Mouse (Mus musculus) intestine, embryonic 15.5 days (tissue): ENCODE data around the gene Galnt4. TPM values are rescaled to one million over a fixed set of nuclear protein-coding genes. Genes with fewer than 3 reads are reported as not detected.

ENCODE experiments used
- ATAC-seq: fragments of 200-750 bp; cut with Nextera tagmentation; 2 replicates; pipeline ENCODE4 v1.8.0; 2017; ENCODE audit warnings: moderate TSS enrichment, moderate library complexity
- H3K27ac ChIP-seq: fragments of 300-500 bp; sonication (generic); 2 replicates; pipeline ENCODE4 v1.5.1; 2015; ENCODE audit warnings: mild to moderate bottlenecking, inconsistent platforms
- H3K27me3 ChIP-seq: fragments of 300-500 bp; sonication (generic); replicated peaks from 2 replicates; pipeline ENCODE4 v1.6.1; 2015; ENCODE audit warnings: inconsistent platforms
- H3K36me3 ChIP-seq: fragments of 300-500 bp; sonication (generic); 2 replicates; pipeline ENCODE4 v1.6.1; 2015; ENCODE audit warnings: inconsistent platforms
- H3K4me1 ChIP-seq: fragments of 300-500 bp; sonication (generic); replicated peaks from 2 replicates; pipeline ENCODE4 v1.6.1; 2015; ENCODE audit warnings: inconsistent platforms
- H3K4me2 ChIP-seq: fragments of 300-500 bp; sonication (generic); replicated peaks from 2 replicates; pipeline ENCODE4 v1.6.1; 2015; ENCODE audit warnings: mild to moderate bottlenecking, inconsistent platforms
- H3K4me3 ChIP-seq: fragments of 300-500 bp; sonication (generic); replicated peaks from 2 replicates; pipeline ENCODE4 v1.5.1; 2015; ENCODE audit warnings: inconsistent platforms
- H3K9ac ChIP-seq: fragments of 300-500 bp; sonication (generic); 2 replicates; pipeline ENCODE4 v1.6.1; 2015; ENCODE audit warnings: inconsistent platforms
- H3K9me3 ChIP-seq: fragments of 300-500 bp; sonication (generic); 2 replicates; pipeline ENCODE4 v1.6.1; 2016; ENCODE audit warnings: inconsistent platforms
- WGBS: fragments of 180-500 bp; shearing (Covaris S2); methylation state at CpG from one replicate; pipeline ENCODE4 v1.1.7; 2015; 5-methylcytosine and 5-hydroxymethylcytosine counted together
- polyA plus RNA-seq: library from polyadenylated mRNA; unstranded; fragments of >200 nt; fragmentation: Nextera tagmentation; extraction: Ambion mirVana; gene quantifications from 2 replicates; pipeline ENCODE4 v1.2.1, GENCODE M21; 2015

Galnt4 gene
- polyA plus RNA-seq, 1 experiment from 2014 or later: 21.7 TPM

DNA sequence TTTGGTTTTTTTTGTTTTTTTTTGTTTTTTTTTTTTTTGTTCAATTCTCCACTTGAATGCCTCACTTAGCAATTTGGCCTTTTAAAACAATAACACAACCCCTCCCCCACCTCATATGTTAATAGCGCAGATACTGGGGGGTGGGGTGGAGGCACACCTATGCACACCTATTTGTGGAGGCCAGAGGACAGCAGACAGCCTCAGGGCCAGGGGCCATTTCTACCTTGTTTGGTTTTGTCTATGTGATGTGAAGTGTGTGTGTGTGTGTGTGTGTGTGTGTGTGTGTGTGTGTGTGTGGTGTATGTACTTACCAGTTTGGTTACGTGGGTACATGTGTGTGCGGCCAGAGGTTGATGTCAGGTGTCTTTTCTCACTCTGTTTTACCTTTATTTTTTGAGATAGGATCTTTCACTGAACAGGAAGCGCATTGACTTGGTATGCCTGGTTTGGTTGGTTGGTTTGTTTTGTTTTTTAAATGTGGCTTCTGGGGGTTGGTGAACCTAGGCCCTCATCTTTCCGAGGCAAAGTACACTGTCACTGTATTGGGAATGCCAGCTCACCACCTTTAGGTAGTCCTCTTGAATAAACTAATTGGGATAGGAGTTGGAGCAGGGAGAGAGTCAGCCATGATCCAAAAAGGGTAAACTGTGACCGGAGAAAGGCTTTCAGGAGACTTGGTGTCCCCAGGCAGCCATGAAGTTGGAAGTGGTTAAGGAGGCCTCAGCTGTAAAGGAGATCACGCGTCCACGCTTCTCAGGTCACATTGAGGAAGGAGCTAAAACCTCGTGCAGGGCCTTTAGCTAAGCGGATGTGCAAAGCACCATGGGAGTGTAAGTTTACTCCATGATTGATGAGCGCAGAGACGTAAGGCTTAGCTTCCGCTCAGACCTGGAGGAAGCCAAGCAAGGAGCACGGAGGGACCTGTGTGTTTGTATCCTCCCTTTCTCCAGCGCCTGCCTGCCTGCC lies 9.0 kb downstream of the Galnt4 start:
- 0 out of 2 replicates have a peak overlapping the region, but pooled peaks have one; percentile 9 for H3K4me2 ChIP-seq
- H3K9ac ChIP-seq: no peak overlapping the region
- 72% methylated on average over 16 of the region's 16 CpGs for WGBS
- H3K36me3 ChIP-seq: no peaks in the 10 kb centered on the region
- no peak; the same call in 1 of the 2 replicates for ATAC-seq
- no peaks in the 10 kb centered on the region for H3K9me3 ChIP-seq
- H3K27ac ChIP-seq: peak overlapping the region; percentile 73
- H3K4me3 ChIP-seq: no peak overlapping the region
- no peaks in the 10 kb centered on the region for H3K27me3 ChIP-seq
- H3K4me1 ChIP-seq: peaks cover 33% of the 10 kb centered on the region

DNA sequence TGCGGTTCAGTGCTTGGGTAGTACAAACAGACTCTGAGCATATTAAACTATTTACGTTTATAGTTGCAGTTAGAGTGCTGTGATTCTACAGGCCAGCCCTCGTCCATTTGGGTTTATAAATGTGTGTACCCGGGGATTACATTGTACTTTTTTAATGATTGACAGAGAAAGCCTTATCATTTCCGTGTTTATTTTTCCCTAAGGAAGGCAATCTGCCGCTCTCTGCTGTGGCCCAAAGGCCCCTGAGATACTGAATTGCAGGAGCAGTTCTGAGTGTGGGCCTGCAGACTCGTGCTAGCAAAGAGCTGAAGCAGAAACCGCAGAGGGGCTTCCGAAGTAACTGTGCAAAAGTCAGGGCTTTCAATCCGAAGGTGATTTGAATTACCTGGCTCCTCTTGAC lies 9.9 kb downstream of the Galnt4 start:
- Histone ChIP-seq H3K36me3 (no peaks in the 10 kb centered on the region), H3K27ac (peak overlapping the region; percentile 81), H3K9ac (no peak overlapping the region), H3K4me1 (peaks cover 33% of the 10 kb centered on the region), H3K9me3 (no peaks in the 10 kb centered on the region), H3K4me2 (no peak overlapping the region; the same call in 1 of the 2 replicates), H3K4me3 (no peak overlapping the region), H3K27me3 (no peaks in the 10 kb centered on the region)
- WGBS: 37% methylated on average over 10 of the region's 10 CpGs
- peak; percentile 56 for ATAC-seq

DNA sequence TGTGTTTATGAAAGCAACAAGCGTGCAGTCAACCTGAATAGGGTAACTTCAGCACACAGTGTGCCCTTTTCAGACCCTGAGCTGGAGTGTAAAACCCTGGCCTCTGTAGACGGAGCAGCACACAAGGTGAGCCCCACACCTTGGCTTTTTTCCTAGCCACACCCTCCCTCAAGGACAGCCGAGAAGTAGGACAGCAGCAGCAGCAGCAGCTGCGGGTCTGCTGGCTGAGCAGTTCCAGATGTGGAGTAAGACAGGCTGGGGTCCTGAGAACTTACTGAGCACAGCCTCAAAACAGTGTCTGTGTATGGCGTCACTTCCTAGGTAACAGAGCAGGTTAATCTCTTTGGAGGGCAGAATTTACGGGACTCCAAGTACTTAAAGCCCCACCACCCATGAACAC lies 10.7 kb downstream of the Galnt4 start:
- H3K4me3 ChIP-seq: no peak overlapping the region
- no peak overlapping the region for H3K9ac ChIP-seq
- ATAC-seq: peak; percentile 70
- H3K27me3 ChIP-seq: no peaks in the 10 kb centered on the region
- 36% methylated on average over 6 of the region's 6 CpGs for WGBS
- H3K27ac ChIP-seq: peak overlapping the region; percentile 81
- H3K4me1 ChIP-seq: peaks cover 27% of the 10 kb centered on the region
- H3K4me2 ChIP-seq: peak overlapping the region; percentile 17
- no peaks in the 10 kb centered on the region for H3K9me3 ChIP-seq
- H3K36me3 ChIP-seq: no peaks in the 10 kb centered on the region

DNA sequence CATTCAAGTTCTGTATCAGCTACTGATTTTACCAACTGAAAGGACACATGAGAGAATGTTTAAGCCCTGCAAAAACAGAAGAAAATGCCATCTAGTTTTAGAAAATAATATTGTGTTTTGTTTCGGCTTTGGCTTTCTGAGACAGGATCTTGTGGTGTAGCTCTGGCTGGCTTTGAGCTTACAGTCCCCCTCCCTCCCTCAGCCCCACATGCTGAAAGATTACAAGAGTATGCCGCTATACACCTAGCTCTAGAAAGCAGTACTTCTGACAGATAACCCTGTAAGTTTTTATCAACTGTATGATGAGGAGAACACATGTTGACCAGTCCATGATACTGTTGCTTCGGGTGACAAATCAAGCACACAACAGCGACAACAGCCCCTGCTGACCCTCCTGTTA lies 11.5 kb downstream of the Galnt4 start:
- no peaks in the 10 kb centered on the region for H3K9me3 ChIP-seq
- no peaks in the 10 kb centered on the region for H3K36me3 ChIP-seq
- no peak for ATAC-seq
- H3K4me1 ChIP-seq: peaks cover 24% of the 10 kb centered on the region
- no peaks in the 10 kb centered on the region for H3K27me3 ChIP-seq
- H3K4me3 ChIP-seq: no peak overlapping the region
- H3K27ac ChIP-seq: no peak overlapping the region
- H3K9ac ChIP-seq: no peak overlapping the region
- WGBS: 87% methylated on average over 4 of the region's 4 CpGs
- H3K4me2 ChIP-seq: no peak overlapping the region

DNA sequence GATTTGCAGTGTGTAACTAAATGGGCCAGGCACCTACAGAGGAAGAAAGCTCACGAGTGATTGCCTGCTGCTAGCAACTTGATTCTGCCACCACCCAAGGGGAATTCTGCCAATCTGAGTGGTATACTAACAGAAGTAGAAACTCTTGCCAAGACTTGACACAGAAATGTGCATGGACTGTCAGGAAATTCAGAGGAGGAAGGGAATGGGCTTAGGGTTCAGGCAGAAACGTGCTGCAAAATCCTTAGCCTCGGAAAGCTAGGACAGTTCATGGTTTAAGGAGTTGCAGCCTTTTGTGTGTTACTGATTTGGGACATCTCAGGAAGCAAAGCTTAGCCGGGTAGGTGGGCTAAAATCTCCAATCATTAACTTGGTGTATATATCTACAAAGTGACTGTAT lies 18.3 kb downstream of the Galnt4 start, which contains the start of gene Phxr2:
TSS of gene Phxr2 (minus strand) at position 101 of the 400 bp plus-strand sequence.
- H3K4me2 ChIP-seq: no peak within 1 kb of the TSS
- ATAC-seq: no peak
- 0 out of 2 replicates have a peak, but pooled peaks cover 6% of the 10 kb centered on the region for H3K4me1 ChIP-seq
- H3K27ac ChIP-seq: peak within 1 kb of the TSS; percentile 83
- no peak within 1 kb of the TSS for H3K9ac ChIP-seq
- no peaks in the 10 kb centered on the region for H3K9me3 ChIP-seq
- H3K36me3 ChIP-seq: no peaks in the 10 kb centered on the region
- 82% methylated on average over 4 of the region's 4 CpGs for WGBS
- H3K4me3 ChIP-seq: no peak within 1 kb of the TSS
- H3K27me3 ChIP-seq: no peaks in the 10 kb centered on the region

DNA sequence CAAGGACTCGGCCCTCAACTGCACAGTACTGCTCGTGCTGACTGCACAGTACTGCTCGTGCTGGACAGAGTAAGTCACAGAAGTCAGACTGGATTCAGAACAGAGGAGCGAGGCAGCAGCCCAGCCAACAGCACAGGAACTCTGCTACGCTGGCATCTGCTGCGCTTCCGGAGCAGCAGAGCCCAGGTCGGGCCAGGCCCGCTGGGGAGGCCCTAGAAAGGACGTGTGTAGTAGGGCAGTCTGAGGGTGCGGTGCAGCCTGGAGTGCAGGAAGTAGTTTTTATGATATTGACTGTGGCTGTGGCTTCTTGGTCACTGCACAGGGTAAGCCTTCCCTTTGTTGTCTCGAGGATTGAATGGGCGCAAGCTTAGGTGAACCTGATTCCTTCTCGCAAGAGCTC lies 19.0 kb downstream of the Galnt4 start:
- no peak overlapping the region for H3K4me3 ChIP-seq
- H3K4me2 ChIP-seq: no peak overlapping the region
- H3K4me1 ChIP-seq: peaks cover 8% of the 10 kb centered on the region; the same call in 1 of the 2 replicates
- 71% methylated on average over 14 of the region's 14 CpGs for WGBS
- no peaks in the 10 kb centered on the region for H3K9me3 ChIP-seq
- H3K9ac ChIP-seq: no peak overlapping the region
- no peaks in the 10 kb centered on the region for H3K36me3 ChIP-seq
- no peaks in the 10 kb centered on the region for H3K27me3 ChIP-seq
- H3K27ac ChIP-seq: peak overlapping the region; percentile 83
- ATAC-seq: peak; percentile 80

DNA sequence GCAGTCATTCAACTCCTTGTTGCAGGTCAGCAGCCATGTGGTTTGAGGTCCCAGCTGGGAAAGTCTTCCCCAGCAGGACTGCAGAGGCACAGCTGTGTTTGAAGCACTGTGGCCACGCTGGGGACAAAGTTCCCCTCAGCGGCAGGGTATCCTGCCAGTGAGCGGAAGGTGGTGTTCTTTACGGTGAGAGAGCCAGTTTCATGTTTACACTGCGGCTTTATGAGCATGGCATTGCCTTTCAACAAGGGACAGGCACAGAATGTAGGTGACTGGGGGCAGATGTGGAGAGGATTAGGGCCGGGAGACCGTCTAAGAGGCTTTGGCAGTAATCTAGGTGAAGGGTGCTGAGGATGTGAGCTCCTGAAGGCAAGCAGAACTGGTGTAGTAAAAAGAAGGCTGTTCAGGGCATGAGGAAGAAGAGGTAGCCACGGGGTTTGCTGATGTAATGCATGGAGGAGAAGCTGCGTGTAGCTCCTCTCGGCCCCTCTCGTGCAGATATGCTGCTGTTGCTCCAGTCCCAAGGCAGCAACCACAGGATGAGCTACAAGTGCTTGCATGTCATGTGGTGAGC lies 19.8 kb downstream of the Galnt4 start:
- Histone ChIP-seq H3K9ac (no peak overlapping the region), H3K4me2 (peak overlapping the region; percentile 17; the same call in 1 of the 2 replicates), H3K4me1 (peaks cover 11% of the 10 kb centered on the region; the same call in 1 of the 2 replicates), H3K4me3 (no peak overlapping the region), H3K36me3 (no peaks in the 10 kb centered on the region), H3K27me3 (no peaks in the 10 kb centered on the region), H3K9me3 (no peaks in the 10 kb centered on the region), H3K27ac (peak overlapping the region; percentile 83)
- 63% methylated on average over 11 of the region's 11 CpGs for WGBS
- peak; percentile 84 for ATAC-seq

DNA sequence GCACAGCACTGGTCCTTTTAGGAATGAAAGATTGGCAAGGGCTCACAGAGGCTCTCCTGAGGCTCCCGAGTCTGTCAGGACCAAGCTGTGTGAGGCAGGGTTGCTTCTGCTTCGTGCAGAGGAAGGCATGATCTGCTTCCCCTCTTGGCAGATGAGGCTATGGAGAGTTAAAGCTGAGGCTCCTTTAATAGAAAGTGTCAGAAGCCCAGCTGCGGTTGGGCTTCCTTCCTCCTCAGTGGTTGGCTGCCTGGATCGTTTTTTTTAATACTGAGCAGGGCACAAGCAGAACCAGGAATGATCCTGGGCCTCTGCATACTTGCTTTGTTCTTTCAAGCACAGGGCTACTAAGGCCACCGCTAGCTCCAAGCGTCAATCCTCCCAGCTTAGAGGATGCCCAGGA lies 22.7 kb downstream of the Galnt4 start:
- 45% methylated on average over 6 of the region's 6 CpGs for WGBS
- Histone ChIP-seq H3K4me3 (no peak overlapping the region), H3K27me3 (no peaks in the 10 kb centered on the region), H3K27ac (no peak overlapping the region), H3K36me3 (no peaks in the 10 kb centered on the region), H3K9me3 (no peaks in the 10 kb centered on the region), H3K9ac (no peak overlapping the region), H3K4me1 (peaks cover 11% of the 10 kb centered on the region; the same call in 1 of the 2 replicates), H3K4me2 (no peak overlapping the region)
- ATAC-seq: no peak

DNA sequence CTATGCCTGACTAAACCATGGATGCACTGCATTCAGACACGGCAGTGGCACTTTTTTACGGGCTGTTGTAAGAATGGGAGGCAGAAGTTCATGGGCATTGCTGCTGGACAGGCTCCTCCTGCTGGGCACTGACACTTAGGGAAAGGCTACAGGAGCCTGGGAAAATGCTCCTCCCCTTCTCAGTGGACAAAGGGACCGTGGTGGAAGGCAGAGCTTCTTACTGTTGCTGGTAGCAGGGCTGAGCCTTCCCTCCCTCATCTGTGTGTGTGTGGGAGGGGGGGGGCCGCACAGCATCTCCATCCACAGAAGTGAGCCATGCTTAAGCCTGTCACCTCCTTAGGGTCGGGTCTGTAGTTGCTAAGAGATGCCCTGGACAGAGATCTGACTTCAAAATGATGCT lies 23.3 kb downstream of the Galnt4 start:
- no peak overlapping the region for H3K27ac ChIP-seq
- no peak for ATAC-seq
- no peaks in the 10 kb centered on the region for H3K36me3 ChIP-seq
- no peaks in the 10 kb centered on the region for H3K9me3 ChIP-seq
- WGBS: 66% methylated on average over 5 of the region's 5 CpGs
- H3K9ac ChIP-seq: no peak overlapping the region
- H3K4me1 ChIP-seq: peaks cover 11% of the 10 kb centered on the region; the same call in 1 of the 2 replicates
- H3K4me2 ChIP-seq: no peak overlapping the region
- H3K27me3 ChIP-seq: no peaks in the 10 kb centered on the region
- H3K4me3 ChIP-seq: no peak overlapping the region

DNA sequence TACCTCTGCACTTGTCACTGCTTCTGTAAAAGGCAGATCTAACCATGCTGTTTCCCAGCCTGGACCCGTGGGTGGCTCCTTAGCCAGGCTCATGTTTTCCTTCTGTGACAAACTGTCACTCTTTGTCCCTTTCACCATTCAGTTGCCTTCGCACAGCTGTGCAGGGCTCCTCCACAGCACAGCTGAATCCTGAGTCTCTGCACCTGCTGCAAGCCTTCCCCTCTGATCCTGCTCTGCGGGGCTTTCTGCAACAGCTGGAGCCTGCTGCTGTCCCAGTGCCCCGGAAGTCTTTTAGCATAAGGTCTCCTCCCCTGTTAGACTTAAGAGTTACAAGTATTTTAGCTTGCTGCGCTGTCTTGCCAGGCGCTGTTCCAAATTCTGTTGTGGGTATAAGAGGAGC lies 24.2 kb downstream of the Galnt4 start:
- ATAC-seq: no peak
- H3K4me3 ChIP-seq: no peak overlapping the region
- H3K36me3 ChIP-seq: no peaks in the 10 kb centered on the region
- H3K27ac ChIP-seq: peak overlapping the region; percentile 77
- 59% methylated on average over 6 of the region's 6 CpGs for WGBS
- H3K4me2 ChIP-seq: no peak overlapping the region
- no peaks in the 10 kb centered on the region for H3K9me3 ChIP-seq
- H3K9ac ChIP-seq: no peak overlapping the region
- H3K27me3 ChIP-seq: no peaks in the 10 kb centered on the region
- peaks cover 11% of the 10 kb centered on the region; the same call in 1 of the 2 replicates for H3K4me1 ChIP-seq

DNA sequence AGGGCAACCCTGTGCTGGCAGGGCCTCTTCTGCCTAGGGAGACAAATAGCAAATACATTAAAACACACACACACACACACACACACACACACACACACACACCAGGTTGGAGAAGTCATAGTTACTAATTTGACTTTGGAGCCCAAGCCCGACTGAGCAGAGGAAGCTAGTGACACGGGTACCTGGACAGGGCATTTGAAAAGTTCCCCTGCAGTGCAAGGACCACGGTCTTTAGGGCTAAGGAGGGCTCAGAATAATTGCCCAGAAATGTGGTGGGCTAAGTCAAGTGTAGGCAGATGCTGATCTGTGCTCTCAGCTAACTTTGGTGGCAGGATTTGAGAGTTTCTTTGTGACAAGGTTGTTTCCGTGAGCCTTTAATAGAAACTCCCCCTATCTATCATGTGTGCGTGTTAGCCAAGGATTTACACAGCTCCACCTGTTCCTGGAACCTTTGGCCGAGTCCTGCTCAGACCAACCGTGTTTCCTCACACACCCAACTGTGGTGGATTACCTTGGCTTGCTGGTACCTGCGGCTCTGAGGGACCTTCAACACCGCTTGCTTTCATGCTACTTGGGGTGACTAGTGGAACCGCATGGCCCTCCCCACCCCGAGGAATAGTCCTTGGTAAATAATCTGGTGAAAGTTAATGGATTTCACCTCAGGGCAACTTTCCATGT lies 24.8 kb downstream of the Galnt4 start:
- peak overlapping the region; percentile 77 for H3K27ac ChIP-seq
- H3K4me3 ChIP-seq: no peak overlapping the region
- H3K9me3 ChIP-seq: no peaks in the 10 kb centered on the region
- H3K9ac ChIP-seq: no peak overlapping the region
- peak; percentile 87 for ATAC-seq
- 76% methylated on average over 11 of the region's 11 CpGs for WGBS
- H3K27me3 ChIP-seq: no peaks in the 10 kb centered on the region
- H3K4me1 ChIP-seq: peaks cover 11% of the 10 kb centered on the region; the same call in 1 of the 2 replicates
- no peak overlapping the region for H3K4me2 ChIP-seq
- H3K36me3 ChIP-seq: no peaks in the 10 kb centered on the region

DNA sequence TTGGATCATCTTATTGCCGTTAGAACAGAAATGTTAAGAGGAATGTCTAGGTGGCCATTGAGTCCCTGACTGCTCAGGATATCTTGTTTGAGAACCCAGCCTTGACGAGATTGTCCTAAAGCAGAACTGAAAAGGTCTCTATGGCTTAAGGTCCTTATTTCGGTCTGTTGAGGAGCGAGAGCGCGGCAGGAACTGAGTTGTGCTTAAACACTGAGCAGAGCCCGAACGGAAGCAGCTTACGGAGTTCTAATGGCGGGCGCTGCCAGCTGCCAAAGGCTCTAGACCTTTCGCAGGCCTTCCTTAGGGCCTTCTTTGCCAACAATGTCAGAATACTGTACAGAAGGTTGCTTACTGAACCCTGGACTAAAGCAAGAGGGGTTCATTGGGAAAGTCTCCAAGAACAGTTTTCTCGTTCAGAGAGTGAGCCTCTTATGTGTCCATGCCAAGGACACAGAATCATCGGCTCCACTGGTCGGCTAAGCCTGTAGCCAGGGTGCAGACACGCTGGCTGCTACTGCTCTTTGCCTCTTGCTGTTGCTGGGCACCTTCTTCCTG lies 25.4 kb downstream of the Galnt4 start:
- 91% methylated on average over 16 of the region's 16 CpGs for WGBS

More for the DNA sequence above, 25.4 kb downstream of the Galnt4 start:
- Histone ChIP-seq H3K36me3 (no peaks in the 10 kb centered on the region), H3K4me1 (peaks cover 11% of the 10 kb centered on the region; the same call in 1 of the 2 replicates), H3K4me3 (no peak overlapping the region), H3K9me3 (no peaks in the 10 kb centered on the region), H3K27ac (peak overlapping the region; percentile 30; the same call in 1 of the 2 replicates), H3K27me3 (no peaks in the 10 kb centered on the region), H3K4me2 (no peak overlapping the region), H3K9ac (no peak overlapping the region)
- no peak for ATAC-seq
